Mouse (Mus musculus) liver, embryonic 16.5 days (tissue): ENCODE data around the gene Cald1. TPM values are rescaled to one million over a fixed set of nuclear protein-coding genes. Genes with fewer than 3 reads are reported as not detected.
A peak's percentile ranks its signal among the peaks of the same experiment; 100 is the strongest.

Experiments used
- ATAC-seq: fragments of 200-750 bp; cut with Nextera tagmentation; 2 replicates; pipeline ENCODE4 v1.8.0; 2017; ENCODE audit warnings: low read depth, mild to moderate bottlenecking, moderate number of reproducible peaks, moderate library complexity
- H3K27ac ChIP-seq: fragments of 300-500 bp; sonication (generic); 2 replicates; pipeline ENCODE4 v1.5.1; 2014; ENCODE audit warnings: mild to moderate bottlenecking, low read length
- H3K27me3 ChIP-seq: fragments of 300-500 bp; sonication (generic); 2 replicates; pipeline ENCODE4 v1.6.1; 2014; ENCODE audit warnings: low read depth, low read length, mixed read lengths; ENCODE audit not compliant: control insufficient read depth, insufficient read depth
- H3K36me3 ChIP-seq: fragments of 300-500 bp; sonication (generic); 2 replicates; pipeline ENCODE4 v1.6.1; 2014; ENCODE audit warnings: mild to moderate bottlenecking; ENCODE audit not compliant: control insufficient read depth, insufficient read depth
- H3K4me1 ChIP-seq: fragments of 300-500 bp; sonication (generic); 2 replicates; pipeline ENCODE4 v1.6.1; 2014; ENCODE audit warnings: low read depth, low read length, mixed read lengths; ENCODE audit not compliant: control insufficient read depth
- H3K4me2 ChIP-seq: fragments of 300-500 bp; sonication (generic); 2 replicates; pipeline ENCODE4 v1.6.1; 2014; ENCODE audit warnings: low read depth, low read length, mixed read lengths
- H3K4me3 ChIP-seq: fragments of 300-500 bp; sonication (generic); 2 replicates; pipeline ENCODE4 v1.5.1; 2014; ENCODE audit warnings: low read depth, mild to moderate bottlenecking, low read length
- H3K9ac ChIP-seq: fragments of 300-500 bp; sonication (generic); 2 replicates; pipeline ENCODE4 v1.6.1; 2014; ENCODE audit warnings: low read depth, low read length
- H3K9me3 ChIP-seq: fragments of 300-500 bp; sonication (generic); replicated peaks from 2 replicates; pipeline ENCODE4 v1.6.1; 2016; ENCODE audit warnings: low read length; ENCODE audit not compliant: control insufficient read depth
- WGBS: fragments of 180-500 bp; shearing (Covaris S2); extraction: QIAGEN DNeasy Blood & Tissue Kit; methylation state at CpG from one replicate; pipeline ENCODE4 v1.1.7; 2014; ENCODE audit not compliant: insufficient replicate concordance; 5-methylcytosine and 5-hydroxymethylcytosine counted together
- polyA plus RNA-seq: library from polyadenylated mRNA; unstranded; fragments of >200 nt; fragmentation: Nextera tagmentation; extraction: Ambion mirVana; gene quantifications from 2 replicates; pipeline ENCODE4 v1.2.1, GENCODE M21; 2015

Cald1 gene
- polyA plus RNA-seq, 1 experiment from 2014 or later = 68.7 TPM

DNA sequence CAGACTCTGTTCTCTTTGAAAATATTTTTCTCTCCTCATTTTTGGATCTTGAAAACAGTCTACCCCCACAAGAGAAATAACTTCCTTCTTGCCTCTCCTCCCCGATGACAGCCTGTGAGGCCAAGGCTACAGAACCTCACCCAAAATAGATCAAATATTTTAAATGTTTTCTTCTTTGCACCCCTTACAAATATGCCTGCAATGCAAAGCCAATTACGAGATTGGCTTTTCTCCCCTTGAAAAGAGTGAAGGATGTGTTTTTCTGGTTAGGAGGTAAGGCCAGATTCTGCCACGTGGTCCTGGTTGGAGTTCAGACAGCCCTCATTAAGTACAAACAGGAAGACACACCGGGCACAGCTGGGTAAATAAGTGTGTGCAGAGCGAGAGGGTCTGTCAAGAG lies 14.9 kb upstream of the Cald1 start:
- no peak overlapping the region for H3K9ac ChIP-seq
- H3K4me3 ChIP-seq = no peak overlapping the region
- no peaks in the 10 kb centered on the region for H3K27me3 ChIP-seq
- no peaks in the 10 kb centered on the region for H3K9me3 ChIP-seq
- no peak for ATAC-seq
- H3K4me1 ChIP-seq = no peaks in the 10 kb centered on the region
- no peak overlapping the region for H3K4me2 ChIP-seq
- WGBS = 40% methylated on average over 5 of the region's 5 CpGs
- H3K36me3 ChIP-seq = no peaks in the 10 kb centered on the region
- no peak overlapping the region for H3K27ac ChIP-seq

DNA sequence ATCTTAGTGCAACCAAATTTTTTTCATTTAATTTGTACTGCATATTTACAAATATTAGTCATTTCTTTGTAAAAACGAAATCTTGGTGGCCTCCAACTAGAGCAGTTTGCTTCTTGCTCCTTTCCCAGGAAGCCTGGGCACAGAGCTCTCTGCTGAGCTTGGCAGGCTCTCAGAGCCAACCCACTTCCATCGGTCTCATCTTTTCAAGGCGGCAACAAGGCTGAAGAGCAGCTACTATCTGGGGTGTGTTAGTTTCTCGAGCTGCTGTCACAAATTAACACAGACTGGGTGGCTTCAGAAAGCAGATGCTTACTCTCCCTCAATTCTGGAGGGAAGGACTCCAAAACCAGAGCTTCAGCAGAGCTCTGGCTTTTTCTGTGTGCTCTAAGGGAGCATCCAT lies 10.2 kb upstream of the Cald1 start:
- WGBS = 54% methylated on average over 4 of the region's 4 CpGs
- no peak overlapping the region for H3K9ac ChIP-seq
- ATAC-seq = no peak

DNA sequence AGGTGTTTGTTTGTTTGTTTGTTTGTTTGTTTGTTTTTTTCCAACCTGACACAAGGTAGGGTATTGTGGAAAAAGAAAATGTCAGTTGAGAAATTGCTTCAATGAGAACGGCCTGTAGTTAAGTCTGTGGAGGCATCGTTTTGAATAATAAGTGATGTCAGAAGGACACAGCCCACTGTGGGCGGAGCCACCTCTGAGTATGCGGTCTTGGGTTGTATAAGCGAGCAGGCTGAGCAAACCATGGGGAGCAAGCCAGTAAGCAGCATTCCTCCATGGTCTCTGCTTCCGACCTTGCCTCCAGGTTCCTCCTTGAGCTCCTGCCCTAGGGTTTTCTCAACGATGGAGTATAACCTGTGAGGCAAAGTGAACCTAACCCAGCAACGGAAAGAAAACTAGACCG lies 7.6 kb upstream of the Cald1 start:
- Histone ChIP-seq H3K9ac (no peak overlapping the region), H3K4me3 (no peak overlapping the region), H3K9me3 (no peaks in the 10 kb centered on the region), H3K27me3 (no peaks in the 10 kb centered on the region), H3K36me3 (no peaks in the 10 kb centered on the region), H3K4me2 (no peak overlapping the region), H3K27ac (no peak overlapping the region), H3K4me1 (no peaks in the 10 kb centered on the region)
- WGBS = 75% methylated on average over 9 of the region's 9 CpGs
- no peak for ATAC-seq

More for the DNA sequence above, 10.2 kb upstream of the Cald1 start:
- H3K27me3 ChIP-seq = no peaks in the 10 kb centered on the region
- no peaks in the 10 kb centered on the region for H3K4me1 ChIP-seq
- no peaks in the 10 kb centered on the region for H3K9me3 ChIP-seq
- no peak overlapping the region for H3K4me3 ChIP-seq
- H3K27ac ChIP-seq = no peak overlapping the region
- no peak overlapping the region for H3K4me2 ChIP-seq
- no peaks in the 10 kb centered on the region for H3K36me3 ChIP-seq

DNA sequence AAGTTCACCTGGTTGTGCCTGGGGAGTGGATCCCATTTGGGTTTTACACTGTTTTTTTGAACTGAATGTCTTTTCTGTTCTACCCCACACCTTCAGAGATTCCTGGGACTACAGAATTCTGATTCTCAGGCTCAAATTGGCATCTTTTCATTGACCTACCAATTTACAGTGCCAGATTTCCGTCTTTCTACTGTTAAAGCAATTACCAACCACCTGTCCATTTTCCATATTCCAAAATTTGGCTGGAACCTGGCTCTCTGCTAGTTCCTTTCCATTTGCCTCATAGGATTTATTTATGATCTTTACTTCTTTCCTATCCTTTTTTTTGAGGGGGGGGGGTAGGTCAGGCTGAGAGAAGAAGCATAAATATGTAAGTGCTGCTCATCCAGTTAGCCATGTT lies 4.9 kb upstream of the Cald1 start:
- Histone ChIP-seq H3K9ac (no peak overlapping the region), H3K27me3 (no peaks in the 10 kb centered on the region), H3K27ac (no peak overlapping the region), H3K36me3 (no peaks in the 10 kb centered on the region), H3K4me2 (no peak overlapping the region), H3K4me3 (no peak overlapping the region), H3K9me3 (no peaks in the 10 kb centered on the region), H3K4me1 (no peaks in the 10 kb centered on the region)
- 64% methylated on average over 1 of the region's 1 CpGs for WGBS
- no peak for ATAC-seq

DNA sequence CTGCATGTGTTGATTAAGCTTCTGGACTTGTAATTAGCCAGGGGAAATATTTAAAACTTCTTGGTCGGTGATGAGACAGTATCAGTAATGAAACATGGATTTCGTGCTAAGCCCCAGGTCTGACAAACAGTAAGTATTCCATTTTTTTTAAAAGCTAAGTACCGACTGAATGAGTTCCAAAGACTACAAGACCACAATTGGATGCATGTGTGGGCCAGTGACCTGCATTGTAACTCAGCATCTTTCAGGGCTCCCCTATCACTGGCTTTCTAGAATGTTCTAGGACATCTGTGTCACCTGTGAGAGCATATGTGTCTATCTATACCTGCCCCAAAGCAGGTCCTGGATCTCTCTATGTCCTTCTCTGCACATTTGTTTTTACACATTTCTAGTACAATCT lies 984 bp upstream of the Cald1 start:
- H3K27me3 ChIP-seq = no peaks in the 10 kb centered on the region
- 59% methylated on average over 3 of the region's 3 CpGs for WGBS
- no peak overlapping the region for H3K4me2 ChIP-seq

DNA sequence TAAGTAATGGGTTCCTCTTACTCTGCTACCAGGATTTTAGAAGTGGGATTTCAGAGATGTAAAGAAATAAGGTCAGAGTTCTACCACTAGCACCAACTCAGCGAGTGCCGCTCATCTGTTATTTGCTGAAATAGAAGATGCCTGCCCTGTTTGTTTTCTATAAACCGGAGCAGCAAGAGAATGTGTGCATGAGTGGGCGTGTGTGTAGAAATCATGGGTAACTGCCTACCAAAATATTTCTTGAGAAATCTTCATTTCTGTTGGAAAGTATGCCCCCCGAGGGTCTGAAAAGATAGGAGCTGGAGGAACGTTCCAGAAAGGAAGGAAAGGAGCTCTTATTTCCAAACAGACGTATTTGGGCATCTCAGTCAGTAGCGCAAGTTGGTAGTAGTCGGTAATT lies 871 bp downstream of the Cald1 start:
- 56% methylated on average over 9 of the region's 9 CpGs for WGBS
- ATAC-seq = no peak
- H3K27me3 ChIP-seq = no peaks in the 10 kb centered on the region
- no peaks in the 10 kb centered on the region for H3K4me1 ChIP-seq
- H3K9ac ChIP-seq = no peak overlapping the region
- H3K4me2 ChIP-seq = no peak overlapping the region
- peak overlapping the region; percentile 20; the same call in 1 of the 2 replicates for H3K4me3 ChIP-seq
- H3K27ac ChIP-seq = peak overlapping the region; percentile 24; the same call in 1 of the 2 replicates
- no peaks in the 10 kb centered on the region for H3K36me3 ChIP-seq
- no peaks in the 10 kb centered on the region for H3K9me3 ChIP-seq

More for the DNA sequence above, 984 bp upstream of the Cald1 start:
- H3K9ac ChIP-seq = no peak overlapping the region
- H3K4me1 ChIP-seq = no peaks in the 10 kb centered on the region
- no peak for ATAC-seq
- H3K9me3 ChIP-seq = no peaks in the 10 kb centered on the region
- H3K4me3 ChIP-seq = no peak overlapping the region
- H3K36me3 ChIP-seq = no peaks in the 10 kb centered on the region
- no peak overlapping the region for H3K27ac ChIP-seq

DNA sequence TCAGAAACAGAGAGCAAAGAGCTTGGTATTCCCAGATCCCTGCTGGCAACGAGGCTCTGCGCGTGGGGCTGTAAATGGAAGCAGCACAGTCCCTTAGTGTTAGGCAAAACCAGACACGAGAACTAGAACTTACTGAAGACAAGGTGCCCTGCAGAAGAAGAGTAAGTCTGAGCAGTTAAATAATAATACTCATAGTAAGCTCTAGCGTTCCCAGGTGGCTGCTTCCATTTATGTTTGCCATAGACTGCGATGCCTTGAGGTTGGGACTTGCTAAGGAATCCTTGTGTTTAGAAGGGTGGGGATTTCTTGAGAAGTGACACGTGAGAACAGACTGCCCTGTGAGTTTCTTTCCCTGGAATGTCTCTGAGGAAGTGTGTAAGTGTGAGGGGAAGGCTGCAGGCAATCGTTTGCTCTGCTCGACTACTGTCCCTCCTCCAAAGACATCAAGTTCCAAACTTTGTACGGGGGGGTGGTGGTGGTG lies 1.4 kb downstream of the Cald1 start:
- no peak for ATAC-seq
- no peak overlapping the region for H3K4me2 ChIP-seq
- H3K27ac ChIP-seq = no peak overlapping the region
- no peak overlapping the region for H3K9ac ChIP-seq
- H3K9me3 ChIP-seq = no peaks in the 10 kb centered on the region
- H3K36me3 ChIP-seq = no peaks in the 10 kb centered on the region
- peak overlapping the region; percentile 20; the same call in 1 of the 2 replicates for H3K4me3 ChIP-seq
- H3K27me3 ChIP-seq = no peaks in the 10 kb centered on the region
- WGBS = 36% methylated on average over 10 of the region's 10 CpGs
- H3K4me1 ChIP-seq = no peaks in the 10 kb centered on the region

DNA sequence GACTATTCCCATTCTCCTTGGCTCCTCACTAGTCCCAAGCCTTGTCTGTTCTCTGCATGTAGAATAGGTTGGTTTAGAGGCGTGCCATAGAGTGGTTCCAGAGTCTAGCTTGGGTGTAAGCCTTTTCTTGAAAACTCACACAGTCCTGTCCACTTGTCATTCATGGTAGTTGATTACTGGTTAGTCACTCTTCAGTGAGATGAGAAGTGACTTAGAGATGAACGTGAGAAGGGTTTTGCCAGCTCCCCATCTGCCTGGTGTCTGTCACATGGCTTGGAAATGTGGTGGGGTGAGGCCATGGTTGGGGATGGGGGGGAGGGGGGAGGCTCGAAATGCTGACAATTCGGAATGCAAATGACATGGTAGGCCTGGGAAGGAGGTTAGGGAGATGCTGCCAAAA lies 2.5 kb downstream of the Cald1 start:
- Histone ChIP-seq H3K9me3 (no peaks in the 10 kb centered on the region), H3K36me3 (no peaks in the 10 kb centered on the region), H3K9ac (no peak overlapping the region), H3K4me3 (no peak overlapping the region), H3K4me2 (no peak overlapping the region), H3K27me3 (no peaks in the 10 kb centered on the region), H3K27ac (no peak overlapping the region), H3K4me1 (no peaks in the 10 kb centered on the region)
- no peak for ATAC-seq
- 50% methylated on average over 4 of the region's 4 CpGs for WGBS

DNA sequence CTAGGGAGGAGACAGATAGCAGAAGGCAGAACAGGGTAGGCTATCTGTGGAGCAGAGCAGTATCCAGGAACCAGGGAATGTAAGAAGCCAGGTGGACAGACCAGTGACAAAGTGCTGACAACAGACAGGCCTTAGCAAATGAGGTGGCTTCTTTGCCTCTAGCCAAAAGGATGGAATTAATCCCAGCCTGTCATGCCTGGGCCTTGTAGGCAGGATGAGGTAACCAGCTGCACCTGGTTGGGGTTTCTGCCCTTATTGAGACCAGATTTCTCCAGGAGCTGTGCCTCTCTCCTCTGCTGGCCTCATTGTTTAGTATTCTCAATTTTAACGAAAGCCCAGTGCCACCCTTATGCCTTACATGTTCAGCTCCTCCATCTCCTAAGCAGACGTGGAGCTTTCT lies 3.8 kb downstream of the Cald1 start:
- Histone ChIP-seq H3K27me3 (no peaks in the 10 kb centered on the region), H3K4me2 (no peak overlapping the region), H3K36me3 (no peaks in the 10 kb centered on the region), H3K4me3 (no peak overlapping the region), H3K9me3 (no peaks in the 10 kb centered on the region), H3K27ac (no peak overlapping the region), H3K4me1 (no peaks in the 10 kb centered on the region), H3K9ac (no peak overlapping the region)
- 38% methylated on average over 2 of the region's 2 CpGs for WGBS
- no peak for ATAC-seq
